Mouse (Mus musculus) common myeloid progenitor, adult 5-6 weeks (primary cell): Measurements from ENCODE around the gene Ppp1r27. TPM values are rescaled to one million over a fixed set of nuclear protein-coding genes. Genes with fewer than 3 reads are reported as not detected.
A peak's percentile ranks its signal among the peaks of the same experiment; 100 is the strongest.

Experiments used
- ATAC-seq: replicated peaks from 2 replicates; pipeline ENCODE4 v1.8.0; 2016; ENCODE audit warnings: low read depth, mild to moderate bottlenecking, moderate TSS enrichment, inconsistent platforms; ENCODE audit not compliant: poor library complexity, severe bottlenecking
- total RNA-seq: library from RNA; stranded (forward); fragments of 200-1000, 187-1606 nt; gene quantifications from 2 replicates; pipeline ENCODE4 v1.2.3, GENCODE M21; 2017

The Ppp1r27 gene
- total RNA-seq, 1 experiment from 2014 or later = not detected

- peak; percentile 66 for ATAC-seq
Measured at GRCm38 (mm10) chr11:120549168-120549945, 1.6 kb downstream of the Ppp1r27 start, which contains the start of gene Mcrip1. Mcrip1 (minus strand) TSS chr11:120549727.

- 0 out of 2 replicates have a peak, but pooled peaks have one; percentile 6 for ATAC-seq
Measured at GRCm38 (mm10) chr11:120548786-120549167, 2.2 kb downstream of the Ppp1r27 start.

GRCm38 (mm10) chr11:120548214-120548613 is 2.7 kb downstream of the Ppp1r27 start:
- no peak for ATAC-seq

- peak; percentile 40; the same call in 1 of the 2 replicates for ATAC-seq
Measured at GRCm38 (mm10) chr11:120547469-120547868, 3.5 kb downstream of the Ppp1r27 start.

GRCm38 (mm10) chr11:120545964-120546363 is 5.0 kb downstream of the Ppp1r27 start:
- no peak for ATAC-seq

- ATAC-seq = no peak
Measured at GRCm38 (mm10) chr11:120542376-120542775, 8.6 kb downstream of the Ppp1r27 start.

- no peak for ATAC-seq
Measured at GRCm38 (mm10) chr11:120541907-120542306, 9.0 kb downstream of the Ppp1r27 start.

GRCm38 (mm10) chr11:120539285-120540014 is 11.5 kb downstream of the Ppp1r27 start:
- no peak for ATAC-seq

- ATAC-seq = peak; percentile 71
Measured at GRCm38 (mm10) chr11:120538955-120539284, 12.0 kb downstream of the Ppp1r27 start.

- ATAC-seq = no peak
Measured at GRCm38 (mm10) chr11:120538485-120538884, 12.4 kb downstream of the Ppp1r27 start.

- ATAC-seq = no peak
Measured at GRCm38 (mm10) chr11:120535804-120536203, 15.1 kb downstream of the Ppp1r27 start.

- ATAC-seq = no peak
Measured at GRCm38 (mm10) chr11:120535145-120535544, 15.8 kb downstream of the Ppp1r27 start.

GRCm38 (mm10) chr11:120534093-120534492 is 16.8 kb downstream of the Ppp1r27 start:
- ATAC-seq = no peak

- no peak for ATAC-seq
Measured at GRCm38 (mm10) chr11:120531646-120532045, 19.3 kb downstream of the Ppp1r27 start.

- ATAC-seq = no peak; the same call in 1 of the 2 replicates
Measured at GRCm38 (mm10) chr11:120530085-120530964, 20.6 kb downstream of the Ppp1r27 start, which contains the start of gene Gcgr. Gcgr (plus strand) TSS chr11:120530699.

- ATAC-seq = no peak
Measured at GRCm38 (mm10) chr11:120528903-120529302, 22.0 kb downstream of the Ppp1r27 start.

- ATAC-seq = no peak
Measured at GRCm38 (mm10) chr11:120527690-120528354, 23.1 kb downstream of the Ppp1r27 start.

GRCm38 (mm10) chr11:120525959-120526358 is 25.0 kb downstream of the Ppp1r27 start:
- ATAC-seq = no peak

GRCm38 (mm10) chr11:120522581-120522980 is 28.4 kb downstream of the Ppp1r27 start:
- no peak for ATAC-seq
